Mouse (Mus musculus): ENCODE measurements at regions not wholly inside any gene's neighbourhood (a gene's known extent, or its start where the extent isn't known, plus 50 kb on each side); places are given as distances from the start of the nearest gene placed in this dataset.
"Not testable (repeated sequence)": the region's sequence is repeated elsewhere in the genome, so short reads cannot be mapped to it uniquely, and the experiment has no call there.

DNA sequence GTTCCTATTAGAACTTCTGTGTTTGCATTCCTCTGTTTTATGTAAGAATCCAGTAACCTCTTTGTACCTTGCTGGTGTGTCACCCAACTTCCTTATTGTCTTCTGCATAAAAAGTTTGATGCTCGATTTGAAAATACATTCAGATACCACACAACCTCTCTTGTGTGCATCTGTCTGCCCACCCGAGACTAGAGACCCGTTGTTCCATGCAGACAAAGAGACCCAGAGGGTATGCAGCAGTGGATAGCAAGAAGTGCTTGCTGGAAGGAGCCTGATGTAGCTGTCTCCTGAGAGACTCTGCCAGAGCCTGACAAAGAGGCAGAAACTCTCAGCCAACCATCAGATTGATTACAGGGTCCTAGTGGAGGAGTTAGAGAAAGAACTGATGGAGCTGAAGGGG lies 997.8 kb downstream of the Dnajb9 start:
- not testable (repeated sequence) for ATAC-seq (ENCODE audit: low FRiP score)

DNA sequence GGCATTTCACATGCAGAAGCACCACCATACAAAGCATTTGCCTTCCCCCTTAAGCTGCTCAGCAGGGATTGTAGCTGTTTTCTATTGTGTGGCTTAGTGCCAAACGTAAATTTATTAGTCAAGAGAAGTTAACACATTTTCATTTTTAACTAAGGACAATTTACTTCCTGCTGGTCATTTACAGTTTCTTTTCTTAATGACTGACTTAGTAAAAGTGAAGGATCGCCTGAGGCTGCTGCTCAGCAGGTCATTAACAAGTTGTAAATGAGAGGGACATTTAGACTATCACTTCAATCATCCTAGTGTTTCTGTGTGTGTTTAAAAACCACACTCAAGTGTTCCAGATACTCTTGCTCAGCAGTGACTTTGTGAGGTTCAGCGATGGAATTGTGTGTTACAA lies 1005.5 kb downstream of the Dnajb9 start:
- H3K9me3 ChIP-seq (ENCODE audit: control insufficient read depth, low read length) = no peaks in the 10 kb centered on the region
- ATAC-seq (ENCODE audit: low FRiP score) (no peak), DNase-seq (ENCODE audit: low spot score) (no peak)
- no peak overlapping the region for H3K9ac ChIP-seq
- no peak overlapping the region for H3K27ac ChIP-seq
- H3K4me3 ChIP-seq (replicated peaks; ENCODE audit: low read length) = no peak overlapping the region
- H3K27me3 ChIP-seq (ENCODE audit: control insufficient read depth, insufficient read depth, low read length) = no peaks in the 10 kb centered on the region
- H3K4me1 ChIP-seq (replicated peaks; ENCODE audit: control insufficient read depth, insufficient read depth, low read length) = no peaks in the 10 kb centered on the region
- H3K4me2 ChIP-seq (replicated peaks) = no peak overlapping the region
- H3K36me3 ChIP-seq (replicated peaks; ENCODE audit: control insufficient read depth, insufficient read depth) = no peaks in the 10 kb centered on the region
- 14% methylated on average over 3 of the region's 3 CpGs for WGBS

More for the DNA sequence above, 997.8 kb downstream of the Dnajb9 start:
- not testable (repeated sequence) for DNase-seq (ENCODE audit: low spot score); H3K4me3 ChIP-seq (replicated peaks; ENCODE audit: low read length); H3K36me3 ChIP-seq (replicated peaks; ENCODE audit: control insufficient read depth, insufficient read depth); H3K9ac ChIP-seq; H3K4me2 ChIP-seq (replicated peaks); H3K27me3 ChIP-seq (ENCODE audit: control insufficient read depth, insufficient read depth, low read length); H3K27ac ChIP-seq; H3K4me1 ChIP-seq (replicated peaks; ENCODE audit: control insufficient read depth, insufficient read depth, low read length); H3K9me3 ChIP-seq (ENCODE audit: control insufficient read depth, low read length)
- WGBS = 85% methylated on average over 3 of the region's 3 CpGs
